Mouse (Mus musculus) cerebellum, adult (tissue): ENCODE results near the gene Ppp1r8.

ENCODE experiments used
- ATAC-seq: cut with Nextera tagmentation; 2 replicates; pipeline ENCODE4 v1.9.2; 2017; ENCODE audit warnings: mild to moderate bottlenecking, moderate library complexity, mixed read lengths; ENCODE audit not compliant: insufficient number of reproducible peaks, low FRiP score, low TSS enrichment

The Ppp1r8 gene

DNA sequence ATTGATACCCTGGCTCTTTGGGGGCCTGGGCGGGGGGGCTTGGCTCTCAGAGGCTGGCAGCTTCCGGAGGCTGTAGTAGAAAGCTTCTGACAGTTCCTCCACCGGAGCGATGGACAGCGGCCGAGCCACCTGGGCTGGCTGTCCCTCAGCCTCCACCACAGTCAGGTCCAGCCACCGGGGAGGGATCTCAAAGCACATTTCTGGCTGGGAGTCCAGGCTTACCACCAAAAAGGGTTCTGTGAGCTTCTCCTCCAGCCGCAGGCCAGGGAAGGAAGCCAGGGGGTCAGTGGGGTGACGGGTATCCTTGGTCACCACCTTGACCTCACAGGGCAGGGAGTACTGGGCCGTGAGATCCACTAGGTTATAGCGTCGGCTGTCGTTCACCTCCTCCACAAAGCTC is 57.7 kb downstream of the Ppp1r8 start:
- ATAC-seq: no peak

DNA sequence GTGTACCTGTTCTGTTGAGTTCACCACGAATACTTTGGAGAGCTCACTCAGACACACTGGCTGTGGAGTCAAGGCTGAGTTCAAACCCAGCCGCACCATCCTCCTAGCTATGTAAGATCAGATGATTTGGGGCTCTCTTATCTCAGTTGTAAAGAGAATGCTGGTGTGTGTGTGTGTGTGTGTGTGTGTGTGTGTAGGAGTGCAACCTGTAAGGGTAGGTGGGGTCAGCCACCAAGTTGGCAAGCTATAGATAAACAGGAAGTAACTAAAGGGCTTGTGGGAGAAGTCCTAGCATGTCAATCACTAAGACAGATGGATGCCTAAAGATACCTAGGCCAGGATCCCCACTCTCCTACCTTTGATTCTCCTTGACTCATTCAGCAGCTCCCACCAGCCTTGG is 59.2 kb downstream of the Ppp1r8 start:
- no peak for ATAC-seq

DNA sequence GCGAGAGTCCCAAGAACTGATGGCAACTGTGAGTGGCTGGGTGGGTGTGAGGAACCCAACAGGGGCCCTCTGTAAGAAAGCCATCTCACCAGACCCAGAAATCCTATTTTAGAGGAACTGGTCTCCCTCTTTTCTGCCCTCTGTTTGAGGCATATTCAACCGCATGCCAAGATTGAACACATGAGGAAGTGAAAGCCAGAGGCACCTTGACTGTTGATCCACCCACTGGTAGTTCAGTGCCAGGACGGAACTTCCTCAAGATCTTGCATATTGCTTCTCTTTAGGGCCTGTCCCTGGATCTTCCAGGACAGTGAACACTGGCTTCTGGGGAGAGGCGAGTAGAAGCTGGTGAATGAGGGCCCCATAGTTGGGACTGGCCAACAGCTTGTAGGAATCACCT is 62.7 kb downstream of the Ppp1r8 start:
- ATAC-seq: no peak

DNA sequence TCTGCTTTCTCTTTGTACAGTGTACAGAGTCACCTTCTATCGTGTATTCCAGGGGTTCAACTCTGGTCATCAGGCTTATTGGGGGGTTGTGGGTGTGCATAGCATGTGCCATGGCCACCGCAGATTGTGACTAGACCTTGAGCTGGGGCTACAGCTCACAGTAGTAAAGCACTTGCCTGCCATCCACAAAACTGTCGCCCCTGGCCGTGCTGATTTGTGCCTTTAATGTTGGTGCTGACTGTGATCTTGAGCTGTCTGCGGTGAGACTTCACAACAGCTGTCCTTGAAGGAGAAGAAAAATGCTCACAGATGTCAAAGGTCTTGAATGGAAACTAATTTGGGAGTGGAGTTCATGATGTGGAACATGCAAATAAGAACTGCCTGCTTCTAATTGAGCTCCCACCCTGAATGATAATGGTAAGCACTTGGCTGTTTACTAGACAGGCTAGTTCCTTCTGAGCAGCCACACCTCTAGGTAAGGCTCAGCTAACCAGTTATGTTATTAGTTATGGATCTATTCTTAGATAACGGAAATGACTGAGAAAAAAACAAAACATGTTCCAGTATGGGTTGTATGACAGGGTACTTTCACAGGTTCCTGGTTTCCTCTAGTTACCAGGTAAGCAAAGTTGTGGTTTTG is 64.3 kb downstream of the Ppp1r8 start:
- ATAC-seq: no peak
